Mouse (Mus musculus) intestine, embryonic 14.5 days (tissue): ENCODE results near the gene Mpzl1. TPM values are rescaled to one million over a fixed set of nuclear protein-coding genes. Genes with fewer than 3 reads are reported as not detected.
A peak's percentile ranks its signal among the peaks of the same experiment; 100 is the strongest.

ENCODE experiments used
- ATAC-seq: fragments of 200-750 bp; cut with Nextera tagmentation; replicated peaks from 2 replicates; pipeline ENCODE4 v1.8.0; 2017; ENCODE audit warnings: low read depth, moderate number of reproducible peaks, moderate TSS enrichment, moderate library complexity; ENCODE audit not compliant: low FRiP score, low TSS enrichment
- DNase-seq: peaks from one replicate; pipeline ENCODE4 v3.0.0-alpha.2; 2018; ENCODE audit warnings: low spot score
- H3K27ac ChIP-seq: fragments of 300-500 bp; sonication (generic); 2 replicates; pipeline ENCODE4 v1.5.1; 2014; ENCODE audit warnings: low read depth, mild to moderate bottlenecking, control low read depth
- H3K27me3 ChIP-seq: fragments of 300-500 bp; sonication (generic); replicated peaks from 2 replicates; pipeline ENCODE4 v1.6.1; 2014; ENCODE audit warnings: low read length, control low read depth; ENCODE audit not compliant: control insufficient read depth, insufficient read depth
- H3K36me3 ChIP-seq: fragments of 300-500 bp; sonication (generic); 2 replicates; pipeline ENCODE4 v1.6.1; 2014; ENCODE audit warnings: low read length, control low read depth; ENCODE audit not compliant: control insufficient read depth, insufficient read depth
- H3K4me1 ChIP-seq: fragments of 300-500 bp; sonication (generic); replicated peaks from 2 replicates; pipeline ENCODE4 v1.6.1; 2014; ENCODE audit warnings: low read length, control low read depth, mixed read lengths; ENCODE audit not compliant: control insufficient read depth, insufficient read depth
- H3K4me2 ChIP-seq: fragments of 300-500 bp; sonication (generic); 2 replicates; pipeline ENCODE4 v1.6.1; 2014; ENCODE audit warnings: low read length
- H3K4me3 ChIP-seq: fragments of 300-500 bp; sonication (generic); 2 replicates; pipeline ENCODE4 v1.5.1; 2014; ENCODE audit warnings: low read depth, low read length, control low read depth, mixed read lengths
- H3K9ac ChIP-seq: fragments of 300-500 bp; sonication (generic); 2 replicates; pipeline ENCODE4 v1.6.1; 2014; ENCODE audit warnings: mild to moderate bottlenecking, low read length
- H3K9me3 ChIP-seq: fragments of 300-500 bp; sonication (generic); 2 replicates; pipeline ENCODE4 v1.6.1; 2016; ENCODE audit warnings: low read length, control low read depth; ENCODE audit not compliant: control insufficient read depth
- WGBS: fragments of 180-500 bp; shearing (Covaris S2); extraction: QIAGEN DNeasy Blood & Tissue Kit; methylation state at CpG from one replicate; pipeline ENCODE4 v1.1.7; 2014; 5-methylcytosine and 5-hydroxymethylcytosine counted together
- polyA plus RNA-seq: library from polyadenylated mRNA; unstranded; fragments of >200 nt; fragmentation: Nextera tagmentation; extraction: Ambion mirVana; gene quantifications from 2 replicates; pipeline ENCODE4 v1.2.1, GENCODE M21; 2014

Gene Mpzl1
- polyA plus RNA-seq, 1 experiment from 2014 or later: 172 TPM

DNA sequence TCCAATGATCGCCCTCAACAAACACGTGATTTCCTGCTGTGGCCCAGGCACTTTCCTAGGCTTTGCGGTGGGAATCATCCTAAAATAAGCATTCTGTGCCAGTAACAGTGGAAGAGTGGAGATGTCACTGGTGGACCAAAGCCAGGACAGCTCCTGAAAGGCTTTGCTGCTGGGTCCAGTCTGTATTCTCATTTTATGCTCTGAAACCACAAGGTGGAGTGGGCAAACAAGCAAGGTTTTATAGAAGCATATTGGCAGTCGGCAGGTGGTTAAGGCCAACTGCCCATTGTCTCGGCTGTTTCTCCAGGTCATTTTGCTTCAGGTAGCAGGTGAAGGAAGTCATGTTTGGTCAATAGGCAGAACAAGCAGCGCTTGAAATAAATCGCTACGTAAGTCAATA lies 3.2 kb downstream of the Mpzl1 start:
- H3K27ac ChIP-seq: no peak overlapping the region
- H3K4me1 ChIP-seq: peaks cover 46% of the 10 kb centered on the region

DNA sequence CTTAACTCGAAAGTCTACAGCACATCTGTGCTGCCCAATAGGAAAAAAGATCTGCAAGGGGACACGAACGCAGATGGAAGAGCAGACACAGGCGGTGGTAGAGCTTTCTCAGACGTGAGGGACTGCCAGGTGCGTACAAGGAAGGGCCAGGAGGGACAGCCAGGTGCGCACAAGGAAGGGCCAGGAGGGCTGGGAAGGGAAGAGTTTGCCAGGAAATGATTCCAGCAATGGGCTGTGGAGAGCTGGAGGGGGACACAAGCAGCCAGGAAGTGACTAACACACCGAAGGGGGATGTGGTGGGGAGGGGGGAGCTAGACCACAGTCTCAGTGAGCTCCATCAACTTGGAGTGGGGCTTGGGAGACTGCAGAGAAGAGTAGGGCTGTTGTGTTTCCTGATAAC lies 4.4 kb downstream of the Mpzl1 start:
- ATAC-seq (no peak), DNase-seq (no peak)
- H3K9me3 ChIP-seq: no peaks in the 10 kb centered on the region
- H3K36me3 ChIP-seq: no peaks in the 10 kb centered on the region
- H3K4me3 ChIP-seq: no peak overlapping the region
- WGBS: 33% methylated on average over 8 of the region's 8 CpGs
- 0 out of 2 replicates have a peak overlapping the region, but pooled peaks have one; percentile 5 for H3K9ac ChIP-seq
- peak overlapping the region; percentile 51 for H3K27ac ChIP-seq
- no peaks in the 10 kb centered on the region for H3K27me3 ChIP-seq
- H3K4me1 ChIP-seq: peaks cover 38% of the 10 kb centered on the region
- 0 out of 2 replicates have a peak overlapping the region, but pooled peaks have one; percentile 11 for H3K4me2 ChIP-seq

More for the DNA sequence above, 3.2 kb downstream of the Mpzl1 start:
- no peak for ATAC-seq
- Histone ChIP-seq H3K4me3 (no peak overlapping the region), H3K4me2 (no peak overlapping the region), H3K9me3 (no peaks in the 10 kb centered on the region), H3K27me3 (no peaks in the 10 kb centered on the region), H3K36me3 (no peaks in the 10 kb centered on the region), H3K9ac (no peak overlapping the region)
- WGBS: 73% methylated on average over 8 of the region's 8 CpGs
- DNase-seq: no peak

DNA sequence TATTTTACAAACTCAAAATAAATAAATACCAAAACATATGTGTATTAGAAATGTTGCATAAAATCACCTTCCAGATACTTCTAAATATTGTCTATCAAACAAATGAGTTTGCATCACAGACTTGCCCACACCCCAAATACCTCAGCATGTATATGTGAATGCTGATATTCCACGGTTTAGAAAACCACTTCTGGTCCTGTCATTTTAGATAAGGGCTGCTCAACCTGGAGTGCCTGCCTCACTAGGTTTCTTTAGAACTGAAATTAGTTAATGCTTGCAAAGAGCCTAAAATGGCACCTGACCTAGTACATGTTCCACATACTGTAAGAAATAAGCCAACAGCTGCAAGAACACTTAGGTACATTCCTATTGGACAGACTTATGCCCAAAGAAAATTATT lies 5.7 kb downstream of the Mpzl1 start:
- WGBS: 82% methylated on average over 1 of the region's 1 CpGs
- H3K36me3 ChIP-seq: no peaks in the 10 kb centered on the region
- H3K9me3 ChIP-seq: no peaks in the 10 kb centered on the region
- H3K4me3 ChIP-seq: no peak overlapping the region
- no peaks in the 10 kb centered on the region for H3K27me3 ChIP-seq
- no peak for ATAC-seq
- no peak for DNase-seq
- H3K4me2 ChIP-seq: no peak overlapping the region
- no peak overlapping the region for H3K9ac ChIP-seq
- peaks cover 38% of the 10 kb centered on the region for H3K4me1 ChIP-seq
- H3K27ac ChIP-seq: no peak overlapping the region

- Histone ChIP-seq H3K9me3 (no peaks in the 10 kb centered on the region), H3K36me3 (peaks cover 7% of the 10 kb centered on the region), H3K4me3 (no peak overlapping the region), H3K9ac (no peak overlapping the region), H3K4me2 (no peak overlapping the region), H3K27ac (no peak overlapping the region), H3K27me3 (no peaks in the 10 kb centered on the region), H3K4me1 (peaks cover 22% of the 10 kb centered on the region)
- WGBS: 69% methylated on average over 5 of the region's 5 CpGs
- no peak for ATAC-seq
- DNase-seq: no peak
Measured at GRCm38 (mm10) chr1:165625896-165626295, 8.4 kb downstream of the Mpzl1 start.

DNA sequence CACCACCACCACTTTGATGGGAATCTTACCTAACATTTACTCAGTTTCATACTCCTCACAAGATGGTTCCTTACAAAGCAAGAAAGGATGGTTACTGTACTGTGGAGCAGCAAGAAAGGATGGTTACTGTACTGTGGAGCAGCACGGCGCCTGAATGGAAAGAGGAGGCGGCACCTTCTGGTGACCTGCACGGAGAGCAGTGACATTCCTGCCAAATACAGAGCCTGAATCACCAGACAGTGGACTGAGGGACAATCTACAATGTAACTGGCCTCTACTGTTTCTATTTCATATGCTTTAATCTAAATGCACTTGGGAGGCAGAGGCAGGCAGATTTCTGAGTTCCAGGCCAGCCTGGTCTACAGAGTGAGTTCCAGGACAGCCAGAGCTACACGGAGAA lies 9.3 kb downstream of the Mpzl1 start:
- no peaks in the 10 kb centered on the region for H3K9me3 ChIP-seq
- no peak overlapping the region for H3K4me3 ChIP-seq

GRCm38 (mm10) chr1:165618201-165618624 lies 16.1 kb downstream of the Mpzl1 start:
- Histone ChIP-seq H3K9me3 (peaks cover 7% of the 10 kb centered on the region; the same call in 1 of the 2 replicates), H3K4me1 (peaks cover 22% of the 10 kb centered on the region), H3K9ac (no peak overlapping the region), H3K27me3 (no peaks in the 10 kb centered on the region), H3K36me3 (peaks cover 21% of the 10 kb centered on the region), H3K27ac (no peak overlapping the region; the same call in 1 of the 2 replicates), H3K4me3 (no peak overlapping the region), H3K4me2 (no peak overlapping the region)
- ATAC-seq (no peak), DNase-seq (no peak)
- WGBS: 68% methylated on average over 9 of the region's 9 CpGs

More for the DNA sequence above, 9.3 kb downstream of the Mpzl1 start:
- no peak overlapping the region for H3K27ac ChIP-seq
- H3K4me1 ChIP-seq: peaks cover 16% of the 10 kb centered on the region
- no peak for ATAC-seq
- DNase-seq: no peak
- WGBS: 91% methylated on average over 5 of the region's 5 CpGs
- H3K9ac ChIP-seq: no peak overlapping the region
- H3K36me3 ChIP-seq: peaks cover 7% of the 10 kb centered on the region
- H3K27me3 ChIP-seq: no peaks in the 10 kb centered on the region
- H3K4me2 ChIP-seq: no peak overlapping the region

DNA sequence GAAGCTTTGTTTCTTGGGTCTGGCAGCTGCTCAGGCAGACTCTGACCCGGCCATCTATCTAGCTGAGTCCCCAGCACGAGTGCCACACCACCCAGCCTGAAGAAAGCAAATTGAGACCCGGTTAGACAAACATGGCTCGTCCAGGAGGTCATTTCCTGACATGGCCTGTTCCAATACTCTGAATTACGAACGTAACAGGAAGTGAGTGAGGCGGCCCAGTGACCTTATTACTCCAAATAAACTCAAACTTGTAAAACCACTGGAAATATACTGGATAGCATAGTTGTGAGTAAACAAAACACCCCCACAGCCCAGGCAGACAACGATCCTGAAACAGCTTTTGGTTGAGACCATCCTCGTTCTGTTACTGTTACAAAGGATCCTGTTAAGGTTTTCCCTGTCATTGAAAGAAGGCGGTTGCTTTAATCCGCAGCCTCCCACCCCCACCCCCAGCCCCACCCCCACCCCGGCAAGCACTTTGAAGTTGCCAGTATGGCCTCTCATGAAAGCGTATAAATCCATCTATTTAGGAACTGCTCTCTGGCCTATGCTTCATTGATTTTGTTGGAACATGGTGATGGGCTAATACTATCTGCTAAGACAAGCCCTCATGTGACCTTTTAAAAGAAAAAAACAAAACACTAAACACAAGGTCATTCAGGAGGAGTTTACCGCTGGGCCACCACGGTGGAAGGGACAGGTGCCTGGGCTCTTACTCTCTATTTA lies 17.0 kb downstream of the Mpzl1 start:
- peak overlapping the region; percentile 73 for H3K27ac ChIP-seq
- H3K36me3 ChIP-seq: peaks cover 17% of the 10 kb centered on the region
- DNase-seq (no peak), ATAC-seq (peak; percentile 69; the same call in 1 of the 2 replicates)
- 0 out of 2 replicates have a peak overlapping the region, but pooled peaks have one; percentile 10 for H3K9ac ChIP-seq
- H3K4me1 ChIP-seq: peaks cover 22% of the 10 kb centered on the region
- H3K4me2 ChIP-seq: peak overlapping the region; percentile 29
- peaks cover 7% of the 10 kb centered on the region; the same call in 1 of the 2 replicates for H3K9me3 ChIP-seq
- H3K27me3 ChIP-seq: no peaks in the 10 kb centered on the region
- WGBS: 14% methylated on average over 15 of the region's 15 CpGs
- H3K4me3 ChIP-seq: no peak overlapping the region

GRCm38 (mm10) chr1:165616652-165617051 lies 17.7 kb downstream of the Mpzl1 start:
- H3K27me3 ChIP-seq: no peaks in the 10 kb centered on the region
- WGBS: 14% methylated on average over 7 of the region's 7 CpGs
- peaks cover 14% of the 10 kb centered on the region for H3K36me3 ChIP-seq
- no peak for ATAC-seq
- H3K9ac ChIP-seq: 0 out of 2 replicates have a peak overlapping the region, but pooled peaks have one; percentile 10
- no peak overlapping the region for H3K4me3 ChIP-seq
- peaks cover 22% of the 10 kb centered on the region for H3K4me1 ChIP-seq
- H3K4me2 ChIP-seq: peak overlapping the region; percentile 29; the same call in 1 of the 2 replicates
- no peak for DNase-seq
- peaks cover 7% of the 10 kb centered on the region; the same call in 1 of the 2 replicates for H3K9me3 ChIP-seq
- H3K27ac ChIP-seq: peak overlapping the region; percentile 73
